ENCODE assay signal across 27 mouse cellular contexts in the genomic region with DNA sequence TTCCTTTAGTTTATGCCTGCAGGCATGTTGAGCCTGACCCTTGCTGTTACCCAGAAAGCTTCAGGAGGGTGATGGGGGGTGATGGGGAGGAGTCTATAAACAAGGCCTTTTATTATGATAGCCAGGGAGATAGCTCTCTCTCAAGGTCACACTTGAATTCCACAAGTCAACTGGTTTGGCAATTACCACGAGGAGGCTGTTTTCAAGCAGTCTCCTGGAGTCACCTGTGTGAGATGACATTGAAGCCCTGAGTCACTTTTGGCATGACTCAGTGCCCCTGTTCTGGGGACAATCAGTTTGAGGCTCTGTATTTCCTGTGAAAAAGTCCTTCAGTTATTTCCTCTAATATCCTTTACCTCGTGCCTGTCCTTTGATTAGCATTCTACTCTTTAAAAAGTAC.
DNase-seq lines count a peak whose midpoint lies in the region; ATAC-seq lines count a peak whose summit lies in the region.
"Had no signal": no experiment of that assay in that cellular context is flagged by ENCODE, and none has a peak within 500 bp of the region (broad histone marks: within the 10 kb centered on the region; RNA-seq: fewer than 3 reads in every experiment).

No protein-coding gene starts in this region.

- 27% methylated on average over 2 of the region's 2 CpGs for WGBS in intestine, embryonic 16.5 days

- H3K27me3 ChIP-seq in intestine, embryonic 16.5 days (replicated peaks; ENCODE audit: control insufficient read depth, insufficient read depth, low read length): no peaks in the 10 kb centered on the region
- H3K27me3 ChIP-seq: CH12.LX; forebrain, embryonic 13.5 days; heart, embryonic 12.5 days; heart, embryonic 15.5 days had no signal

- peak; percentile 52 for ATAC-seq in intestine, embryonic 16.5 days
- ATAC-seq: forebrain, embryonic 13.5 days; forebrain, embryonic 16.5 days; hindbrain, postnatal 0 days; inflammation-experienced regulatory T-cells, adult 6 months had no signal

- no peak overlapping the region for H3K4me2 ChIP-seq in intestine, embryonic 16.5 days (ENCODE audit: low read depth, low read length)
- H3K4me2 ChIP-seq: forebrain, embryonic 13.5 days; heart, embryonic 12.5 days; heart, embryonic 15.5 days; hindbrain, embryonic 14.5 days had no signal

- no peaks in the 10 kb centered on the region for H3K36me3 ChIP-seq in intestine, embryonic 16.5 days (ENCODE audit: control insufficient read depth, insufficient read depth, low read length)
- H3K36me3 ChIP-seq: forebrain, embryonic 10.5 days; heart, embryonic 12.5 days; heart, embryonic 15.5 days had no signal

- DNase-seq in adrenal gland, adult 2 months: peak; percentile 5
- DNase-seq in adrenal gland, postnatal 10 days: no peak
- DNase-seq in R1 (ENCODE audit: low read depth, low spot score): peak; percentile 4
- DNase-seq in cerebellum, adult 11-12 months: no peak
- no peak for DNase-seq in cerebellum, adult 8-10 months
- DNase-seq: adrenal gland, adult 8-10 months; adrenal gland, postnatal 36 days; B cell, adult 2 months; cerebellum, adult 11 months; cerebellum, adult 9-10 months; cerebellum, postnatal 14 days; gastrocnemius, postnatal 10 days; heart, adult 18-20 months; heart, postnatal 10 days; heart, postnatal 36 days; kidney, adult 18-20 months; kidney, adult 9 months had no signal

- no peaks in the 10 kb centered on the region for H3K9me3 ChIP-seq in intestine, embryonic 16.5 days (ENCODE audit: control insufficient read depth, low read length)
- H3K9me3 ChIP-seq: forebrain, embryonic 10.5 days; forebrain, embryonic 13.5 days; heart, embryonic 12.5 days; heart, embryonic 15.5 days had no signal

- no peak overlapping the region for H3K4me3 ChIP-seq in intestine, embryonic 16.5 days (ENCODE audit: low read length)
- H3K4me3 ChIP-seq: forebrain, embryonic 10.5 days; forebrain, embryonic 13.5 days; heart, embryonic 12.5 days; heart, embryonic 15.5 days had no signal

- peaks cover 8% of the 10 kb centered on the region for H3K4me1 ChIP-seq in intestine, embryonic 16.5 days (ENCODE audit: control insufficient read depth, insufficient read depth, low read length)
- H3K4me1 ChIP-seq: forebrain, embryonic 10.5 days; forebrain, embryonic 13.5 days; heart, embryonic 12.5 days; heart, embryonic 15.5 days had no signal

- H3K9ac ChIP-seq in intestine, embryonic 16.5 days (ENCODE audit: low read depth, low read length): no peak overlapping the region
- H3K9ac ChIP-seq: forebrain, embryonic 13.5 days; heart, embryonic 12.5 days; heart, embryonic 15.5 days; hindbrain, embryonic 14.5 days had no signal

- no peak overlapping the region for H3K27ac ChIP-seq in intestine, embryonic 16.5 days (ENCODE audit: low read length)
- H3K27ac ChIP-seq: forebrain, embryonic 10.5 days; forebrain, embryonic 13.5 days; heart, embryonic 15.5 days; hindbrain, embryonic 14.5 days; hindbrain, postnatal 0 days had no signal

Comparison
In these comparisons a context has a peak if more than half of its experiments do, and no peak if none do; other contexts are left out.
1. DNase-seq: peak in adrenal gland, adult 2 months (single experiment) and R1 (single experiment); none in adrenal gland, postnatal 10 days (single experiment), cerebellum, adult 11-12 months (single experiment) and cerebellum, adult 8-10 months (single experiment).